Mouse (Mus musculus) myocyte (in vitro differentiated cells): ENCODE measurements around the gene Ccdc182. TPM values are rescaled to one million over a fixed set of nuclear protein-coding genes. Genes with fewer than 3 reads are reported as not detected.

Experiments
- H3K27me3 ChIP-seq: one replicate; pipeline ENCODE4 v1.6.1; 2011; ENCODE audit not compliant: control insufficient read depth, insufficient read depth, insufficient read length
- H3K36me3 ChIP-seq: one replicate; pipeline ENCODE4 v1.6.1; 2011; ENCODE audit not compliant: control insufficient read depth, insufficient read depth
- H3K4me2 ChIP-seq: one replicate; pipeline ENCODE4 v1.6.1; 2011; ENCODE audit warnings: low read depth, control low read depth
- H3K4me3 ChIP-seq: one replicate; pipeline ENCODE4 v1.5.1; 2011; ENCODE audit warnings: mild to moderate bottlenecking, control low read depth, moderate library complexity
- H3K79me2 ChIP-seq: one replicate; pipeline ENCODE4 v1.6.1; 2011; ENCODE audit not compliant: control insufficient read depth, insufficient read depth
- H3ac ChIP-seq: one replicate; pipeline ENCODE4 v1.6.1; 2011; ENCODE audit not compliant: control insufficient read depth, insufficient read length
- CEBPB ChIP-seq: IDR thresholded peaks from 2 replicates; pipeline ENCODE4 v1.6.1; 2011; ENCODE audit warnings: mild to moderate bottlenecking, moderate library complexity; ENCODE audit not compliant: poor library complexity, insufficient read depth, severe bottlenecking
- E2F4 ChIP-seq: IDR thresholded peaks from one replicate; pipeline ENCODE4 v1.6.1; 2011; ENCODE audit warnings: mild to moderate bottlenecking, control low read depth, moderate library complexity; ENCODE audit not compliant: insufficient read depth
- MAX ChIP-seq: IDR thresholded peaks from one replicate; pipeline ENCODE4 v1.6.1; 2011; ENCODE audit warnings: low read depth, mild to moderate bottlenecking, control low read depth
- MYOD1 ChIP-seq, 3 experiments: IDR thresholded peaks; one replicate each; pipeline ENCODE4 v1.6.1; 2011; ENCODE audit warnings: control low read depth in 2 of 3, low read depth in 2 of 3, mild to moderate bottlenecking in 2 of 3, moderate library complexity in 1 of 3; ENCODE audit not compliant: insufficient read length in 2 of 3, control insufficient read depth in 1 of 3
- MYOG ChIP-seq, 3 experiments: IDR thresholded peaks; one replicate each; pipeline ENCODE4 v1.6.1; 2011; ENCODE audit warnings: control low read depth in 2 of 3, low read depth in 2 of 3, mild to moderate bottlenecking in 2 of 3; ENCODE audit not compliant: insufficient read length in 2 of 3, control insufficient read depth in 1 of 3, insufficient read depth in 1 of 3
- POLR2A ChIP-seq: IDR thresholded peaks from one replicate; pipeline ENCODE4 v1.6.1; 2011; ENCODE audit warnings: low read depth, mild to moderate bottlenecking, control low read depth, moderate library complexity; ENCODE audit not compliant: insufficient read length
- POLR2AphosphoS2 ChIP-seq: IDR thresholded peaks from one replicate; pipeline ENCODE4 v1.6.1; 2011; ENCODE audit warnings: low read depth, control low read depth; ENCODE audit not compliant: insufficient read length
- REST ChIP-seq: IDR thresholded peaks from one replicate; pipeline ENCODE4 v1.6.1; 2011; ENCODE audit warnings: mild to moderate bottlenecking, control low read depth, moderate library complexity; ENCODE audit not compliant: insufficient read depth, insufficient read length
- SRF ChIP-seq: IDR thresholded peaks from one replicate; pipeline ENCODE4 v1.6.1; 2011; ENCODE audit warnings: low read depth; ENCODE audit not compliant: control insufficient read depth, insufficient read length
- TCF12 ChIP-seq: IDR thresholded peaks from one replicate; pipeline ENCODE4 v1.6.1; 2011; ENCODE audit warnings: mild to moderate bottlenecking, control low read depth; ENCODE audit not compliant: poor library complexity, insufficient read depth, severe bottlenecking
- TCF3 ChIP-seq: IDR thresholded peaks from one replicate; pipeline ENCODE4 v1.6.1; 2011; ENCODE audit warnings: low read depth, control low read depth; ENCODE audit not compliant: insufficient read length
- USF1 ChIP-seq: IDR thresholded peaks from one replicate; pipeline ENCODE4 v1.6.1; 2011; ENCODE audit warnings: low read depth, mild to moderate bottlenecking, control low read depth, moderate library complexity
- polyA plus RNA-seq: library from polyadenylated mRNA; unstranded; fragments of >200 nt; fragmentation: generic; extraction: Trizol; gene quantifications from one replicate; pipeline ENCODE4 v1.2.1, GENCODE M21; 2012; ENCODE audit warnings: missing spikeins

Ccdc182 gene
- not detected for polyA plus RNA-seq

DNA sequence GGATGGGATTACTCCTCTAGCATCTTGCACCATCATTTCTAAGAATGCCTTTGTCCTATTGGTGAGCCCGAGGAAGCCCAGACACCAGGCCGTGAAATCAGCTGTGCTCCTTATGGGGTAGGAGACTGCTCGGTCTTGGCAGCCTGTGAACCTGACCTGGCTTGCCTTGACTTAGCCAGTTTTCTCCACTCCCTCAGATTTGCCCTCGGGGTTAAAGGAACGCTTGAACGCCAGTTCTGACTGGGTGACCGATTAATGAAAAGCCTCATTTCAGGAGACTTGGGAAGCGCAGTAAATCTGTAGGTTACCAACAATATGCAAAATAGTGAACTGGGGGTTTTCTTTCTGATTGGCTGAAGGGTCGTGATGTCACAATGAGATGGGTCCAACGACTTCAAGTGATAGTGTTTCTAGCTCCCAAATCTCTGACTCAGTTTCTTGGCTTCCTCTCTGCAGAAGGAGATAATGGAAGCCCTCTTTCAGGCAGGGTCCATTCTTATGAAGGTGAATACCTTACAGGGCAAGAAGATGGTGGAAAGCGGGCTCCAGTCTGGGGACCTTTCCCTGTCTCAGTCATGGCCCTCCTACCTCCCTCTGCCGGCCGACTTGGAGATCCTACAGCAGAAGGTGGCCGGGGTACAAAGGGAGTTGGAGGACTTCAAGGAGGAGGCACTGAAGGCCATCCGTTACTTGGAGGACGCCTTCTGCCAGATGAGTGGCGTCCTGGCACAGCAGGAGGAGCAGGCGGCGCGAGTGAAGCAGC lies at the start of gene Ccdc182:
TSS of gene Ccdc182 (plus strand) at position 428 of the 763 bp plus-strand sequence.
- no peak within 1 kb of the TSS for H3ac ChIP-seq
- TF ChIP-seq TCF12 (no peak), MYOG (IDR thresholded peaks at IDR 0.05; ENCODE audit: control insufficient read depth in 1 of 3, insufficient read depth in 1 of 3, insufficient read length in 2 of 3, low read depth in 2 of 3) (no peak), POLR2A (no peak), USF1 (no peak), CEBPB (no peak), SRF (no peak), E2F4 (no peak), POLR2AphosphoS2 (no peak), MAX (no peak), REST (no peak), MYOD1 (IDR thresholded peaks at IDR 0.05; ENCODE audit: control insufficient read depth in 1 of 3, insufficient read length in 2 of 3, low read depth in 2 of 3) (no peak), TCF3 (no peak)
- H3K36me3 ChIP-seq = no peaks in the 10 kb centered on the region
- H3K4me2 ChIP-seq = no peak within 1 kb of the TSS
- H3K4me3 ChIP-seq = no peak within 1 kb of the TSS
- no peaks in the 10 kb centered on the region for H3K27me3 ChIP-seq
- no peaks in the 10 kb centered on the region for H3K79me2 ChIP-seq

DNA sequence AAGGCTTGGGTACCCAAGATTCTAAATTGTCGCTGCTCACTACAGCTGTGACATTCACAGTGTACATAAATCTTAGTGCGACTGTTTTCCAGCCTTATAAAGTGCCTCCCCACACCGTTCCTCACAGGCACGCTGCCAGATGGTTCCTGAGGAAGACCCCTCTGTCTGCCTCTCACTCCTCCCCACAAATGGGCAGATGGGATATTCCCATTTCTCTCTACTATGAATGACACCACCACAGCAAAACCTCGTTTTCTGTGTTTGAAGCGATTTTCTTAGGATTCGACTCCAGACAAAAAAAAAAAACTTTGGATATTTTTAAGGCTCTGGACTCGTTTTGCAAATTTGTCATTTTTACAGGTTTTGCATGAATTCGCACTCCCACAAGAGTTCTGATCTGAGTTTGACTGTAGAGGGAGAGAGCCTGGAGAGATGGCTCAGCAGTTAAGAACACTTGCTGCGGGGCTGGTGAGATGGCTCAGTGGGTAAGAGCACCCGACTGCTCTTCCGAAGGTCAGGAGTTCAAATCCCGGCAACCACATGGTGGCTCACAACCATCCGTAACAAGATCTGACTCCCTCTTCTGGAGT lies 48.2 kb upstream of the Ccdc182 start:
- no peaks in the 10 kb centered on the region for H3K36me3 ChIP-seq

DNA sequence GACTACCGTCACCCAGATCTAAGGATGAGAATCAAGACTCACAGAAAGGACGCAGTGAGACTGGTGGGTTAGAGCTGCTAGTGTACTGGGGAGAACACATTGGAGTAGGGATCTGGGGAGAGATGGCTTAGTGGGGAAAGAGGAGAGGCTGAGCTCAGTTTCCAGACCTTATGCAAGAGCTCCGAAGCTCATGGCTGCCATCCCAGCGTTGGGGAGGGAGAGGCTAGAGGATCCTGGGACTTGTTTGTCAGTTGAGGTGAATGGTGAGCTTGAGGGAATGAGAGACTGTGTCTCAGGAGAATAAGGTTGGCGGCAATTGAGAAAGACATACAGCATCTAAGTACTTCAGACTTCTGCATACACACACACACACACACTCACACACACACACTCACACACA lies 45.2 kb upstream of the Ccdc182 start:
- H3K79me2 ChIP-seq = no peaks in the 10 kb centered on the region
- no peaks in the 10 kb centered on the region for H3K27me3 ChIP-seq
- H3K4me2 ChIP-seq = no peak overlapping the region
- H3ac ChIP-seq = no peak overlapping the region
- H3K36me3 ChIP-seq = no peaks in the 10 kb centered on the region
- H3K4me3 ChIP-seq = no peak overlapping the region
- TF ChIP-seq REST = no peak
- no peak for TF ChIP-seq POLR2A

More for the DNA sequence above, 48.2 kb upstream of the Ccdc182 start:
- no peak overlapping the region for H3K4me2 ChIP-seq
- H3ac ChIP-seq = no peak overlapping the region
- no peaks in the 10 kb centered on the region for H3K79me2 ChIP-seq
- no peaks in the 10 kb centered on the region for H3K27me3 ChIP-seq
- H3K4me3 ChIP-seq = no peak overlapping the region
- TF ChIP-seq E2F4 (no peak), MYOG (IDR thresholded peaks at IDR 0.05; ENCODE audit: control insufficient read depth in 1 of 3, insufficient read depth in 1 of 3, insufficient read length in 2 of 3, low read depth in 2 of 3) (no peak), CEBPB (no peak), MAX (no peak), POLR2AphosphoS2 (no peak), TCF3 (no peak), POLR2A (no peak), TCF12 (no peak), MYOD1 (IDR thresholded peaks at IDR 0.05; ENCODE audit: control insufficient read depth in 1 of 3, insufficient read length in 2 of 3, low read depth in 2 of 3) (no peak), REST (no peak), USF1 (no peak), SRF (no peak)

DNA sequence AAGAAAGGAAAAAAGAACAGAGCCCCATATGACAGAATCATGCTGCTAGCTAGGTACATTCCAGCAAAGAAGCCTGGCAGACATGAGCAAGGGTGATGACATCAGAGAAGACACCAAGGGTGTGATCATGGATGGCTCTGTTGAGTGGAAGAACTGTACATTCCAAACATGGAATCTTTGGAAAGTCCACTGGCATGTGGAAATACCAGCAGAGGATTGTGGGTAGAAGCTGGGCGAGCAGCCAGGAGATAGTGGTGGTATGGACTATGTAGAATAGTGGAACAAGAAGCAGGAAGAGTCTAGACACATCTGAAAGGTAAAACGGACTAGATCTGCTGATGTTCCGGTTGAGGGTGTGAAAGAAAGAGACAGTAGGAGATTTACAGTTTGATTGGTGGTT lies 43.3 kb upstream of the Ccdc182 start:
- TF ChIP-seq CEBPB (no peak), POLR2AphosphoS2 (no peak), TCF12 (no peak), MYOG (IDR thresholded peaks at IDR 0.05; ENCODE audit: control insufficient read depth in 1 of 3, insufficient read depth in 1 of 3, insufficient read length in 2 of 3, low read depth in 2 of 3) (no peak), MYOD1 (IDR thresholded peaks at IDR 0.05; ENCODE audit: control insufficient read depth in 1 of 3, insufficient read length in 2 of 3, low read depth in 2 of 3) (no peak), E2F4 (no peak), POLR2A (no peak), MAX (no peak), TCF3 (no peak), SRF (no peak), REST (no peak), USF1 (no peak)
- H3K4me2 ChIP-seq = no peak overlapping the region
- no peaks in the 10 kb centered on the region for H3K27me3 ChIP-seq
- H3ac ChIP-seq = no peak overlapping the region
- H3K36me3 ChIP-seq = no peaks in the 10 kb centered on the region
- H3K79me2 ChIP-seq = no peaks in the 10 kb centered on the region
- no peak overlapping the region for H3K4me3 ChIP-seq

DNA sequence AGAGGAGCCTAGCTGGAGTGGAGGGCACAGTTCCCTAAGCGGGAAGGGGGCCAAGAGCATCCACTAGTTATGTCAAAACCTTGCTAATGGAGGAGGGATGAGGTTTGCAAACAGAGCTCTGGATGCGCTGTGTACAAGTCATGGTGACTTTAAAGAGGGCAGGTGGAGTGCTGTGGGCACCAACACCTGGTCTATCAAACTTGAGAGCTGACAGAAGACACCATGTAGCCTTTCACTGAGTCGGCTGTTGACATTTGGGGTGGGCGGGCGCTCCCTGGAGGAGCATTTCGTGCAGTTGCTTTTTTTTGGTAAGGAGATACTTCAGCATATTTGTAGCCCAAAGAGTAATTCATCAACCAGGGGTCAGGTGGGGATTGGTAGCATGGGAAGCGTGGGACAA lies 42.6 kb upstream of the Ccdc182 start:
- no peak overlapping the region for H3ac ChIP-seq
- no peaks in the 10 kb centered on the region for H3K27me3 ChIP-seq
- no peaks in the 10 kb centered on the region for H3K36me3 ChIP-seq
- no peaks in the 10 kb centered on the region for H3K79me2 ChIP-seq
- TF ChIP-seq TCF12 = no peak
- TF ChIP-seq MYOD1 (IDR thresholded peaks at IDR 0.05; ENCODE audit: control insufficient read depth in 1 of 3, insufficient read length in 2 of 3, low read depth in 2 of 3) = peak in 2 of 3 experiments; percentile 7 to 57
- TF ChIP-seq MYOG (IDR thresholded peaks at IDR 0.05; ENCODE audit: control insufficient read depth in 1 of 3, insufficient read depth in 1 of 3, insufficient read length in 2 of 3, low read depth in 2 of 3) = peak in 1 of 3 experiments; percentile 69
- TF ChIP-seq CEBPB = no peak
- no peak for TF ChIP-seq POLR2AphosphoS2
- TF ChIP-seq POLR2A = no peak
- H3K4me2 ChIP-seq = no peak overlapping the region
- no peak overlapping the region for H3K4me3 ChIP-seq
